Mouse (Mus musculus) midbrain, postnatal 0 days (tissue): ENCODE data around the gene Cfap299. TPM values are rescaled to one million over a fixed set of nuclear protein-coding genes. Genes with fewer than 3 reads are reported as not detected.

ENCODE experiments used
- ATAC-seq: fragments of 200-750 bp; cut with Nextera tagmentation; 2 replicates; pipeline ENCODE4 v1.8.0; 2017; ENCODE audit warnings: moderate number of reproducible peaks, mild to moderate bottlenecking, moderate TSS enrichment, moderate library complexity; ENCODE audit not compliant: low FRiP score
- DNase-seq: peaks from one replicate; pipeline ENCODE4 v3.0.0-alpha.2; 2015; ENCODE audit warnings: low spot score
- H3K27ac ChIP-seq: fragments of 300-500 bp; sonication (generic); 2 replicates; pipeline ENCODE4 v1.5.1; 2014; ENCODE audit warnings: low read depth, mild to moderate bottlenecking, low read length, mixed read lengths
- H3K27me3 ChIP-seq: fragments of 300-500 bp; sonication (generic); 2 replicates; pipeline ENCODE4 v1.6.1; 2014; ENCODE audit warnings: low read length, control low read depth, mixed read lengths; ENCODE audit not compliant: insufficient read depth
- H3K36me3 ChIP-seq: fragments of 300-500 bp; sonication (generic); 2 replicates; pipeline ENCODE4 v1.6.1; 2014; ENCODE audit warnings: low read length, control low read depth, mixed read lengths; ENCODE audit not compliant: insufficient read depth
- H3K4me1 ChIP-seq: fragments of 300-500 bp; sonication (generic); 2 replicates; pipeline ENCODE4 v1.6.1; 2014; ENCODE audit warnings: mild to moderate bottlenecking, control low read depth, antibody characterized with exemption, low read length, mixed read lengths; ENCODE audit not compliant: insufficient read depth
- H3K4me2 ChIP-seq: fragments of 300-500 bp; sonication (generic); 2 replicates; pipeline ENCODE4 v1.6.1; 2014; ENCODE audit warnings: low read depth, mild to moderate bottlenecking, low read length, mixed read lengths; ENCODE audit not compliant: poor library complexity, severe bottlenecking
- H3K4me3 ChIP-seq: fragments of 300-500 bp; sonication (generic); 2 replicates; pipeline ENCODE4 v1.5.1; 2014; ENCODE audit warnings: low read depth, mild to moderate bottlenecking, low read length, moderate library complexity
- H3K9ac ChIP-seq: fragments of 300-500 bp; sonication (generic); replicated peaks from 2 replicates; pipeline ENCODE4 v1.6.1; 2014; ENCODE audit warnings: mild to moderate bottlenecking, low read length, moderate library complexity, mixed read lengths; ENCODE audit not compliant: poor library complexity, severe bottlenecking
- H3K9me3 ChIP-seq: fragments of 300-500 bp; sonication (generic); 2 replicates; pipeline ENCODE4 v1.6.1; 2016; ENCODE audit warnings: low read length, control low read depth
- CTCF ChIP-seq: IDR thresholded peaks from 2 replicates; pipeline ENCODE4 v1.5.1; 2016; ENCODE audit warnings: antibody characterized with exemption, mild to moderate bottlenecking
- WGBS: fragments of 180-500 bp; shearing (Covaris S2); extraction: QIAGEN DNeasy Blood & Tissue Kit; methylation state at CpG from one replicate; pipeline ENCODE4 v1.1.7; 2014; 5-methylcytosine and 5-hydroxymethylcytosine counted together
- polyA plus RNA-seq: library from polyadenylated mRNA; unstranded; fragments of >200 nt; fragmentation: Nextera tagmentation; extraction: Ambion mirVana; gene quantifications from 2 replicates; pipeline ENCODE4 v1.2.1, GENCODE M21; 2015
- total RNA-seq: library from RNA; depleted of rRNA; stranded (reverse); fragments of >200 nt; gene quantifications from 2 replicates; pipeline ENCODE4 v1.2.3, GENCODE M21; 2014

Cfap299 gene
- total and polyA plus RNA-seq, 2 experiments from 2014 or later, result 1.5 to 3.4 TPM

DNA sequence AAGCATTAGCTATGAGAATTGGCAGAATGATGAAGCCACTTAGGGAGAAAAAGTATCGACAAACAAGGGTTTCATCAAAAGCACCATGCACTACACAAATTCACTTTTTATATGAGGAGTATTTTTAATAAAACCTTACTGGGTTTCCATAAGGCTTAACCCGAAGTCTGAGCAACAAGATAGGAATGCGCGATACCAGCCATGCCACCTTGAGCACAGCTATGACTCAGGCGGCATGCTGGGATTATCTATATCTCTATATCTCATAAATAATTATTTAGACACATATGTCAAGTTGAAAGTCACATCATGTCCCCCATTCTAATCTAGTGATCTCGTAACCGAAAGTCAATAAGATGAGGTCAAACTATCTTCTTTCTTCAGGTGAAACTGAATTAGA lies 453.0 kb downstream of the Cfap299 start:
- Histone ChIP-seq H3K4me3 (no peak overlapping the region), H3K27ac (no peak overlapping the region), H3K4me2 (no peak overlapping the region), H3K9me3 (no peaks in the 10 kb centered on the region), H3K27me3 (no peaks in the 10 kb centered on the region), H3K36me3 (no peaks in the 10 kb centered on the region), H3K9ac (no peak overlapping the region), H3K4me1 (no peaks in the 10 kb centered on the region)
- 98% methylated on average over 7 of the region's 7 CpGs for WGBS
- no peak for TF ChIP-seq CTCF
- no peak for ATAC-seq
- no peak for DNase-seq

DNA sequence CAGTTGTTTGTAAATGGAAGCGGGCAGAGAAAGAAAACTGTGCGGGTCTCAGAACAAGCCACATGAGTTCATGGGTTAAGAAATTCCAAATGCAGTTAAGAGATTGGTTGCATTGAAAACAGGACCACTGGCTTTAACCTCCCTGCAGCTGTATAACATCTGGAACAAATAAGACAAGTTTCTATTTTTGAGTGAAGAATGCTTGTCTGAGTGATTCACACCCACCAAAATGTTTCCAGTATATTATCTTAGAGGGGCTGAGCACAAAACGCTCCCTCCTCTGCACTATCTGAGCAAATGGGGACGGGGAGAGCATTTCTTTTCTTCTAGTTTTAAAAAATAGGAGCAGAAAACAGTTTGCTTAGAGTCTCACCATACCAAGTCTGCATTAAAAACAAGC lies 458.6 kb downstream of the Cfap299 start:
- Histone ChIP-seq H3K4me2 (no peak overlapping the region), H3K4me1 (no peaks in the 10 kb centered on the region), H3K9ac (no peak overlapping the region), H3K27me3 (no peaks in the 10 kb centered on the region), H3K9me3 (no peaks in the 10 kb centered on the region), H3K36me3 (no peaks in the 10 kb centered on the region), H3K27ac (no peak overlapping the region), H3K4me3 (no peak overlapping the region)
- ATAC-seq (no peak), DNase-seq (no peak)
- 84% methylated on average over 4 of the region's 4 CpGs for WGBS
- no peak for TF ChIP-seq CTCF

DNA sequence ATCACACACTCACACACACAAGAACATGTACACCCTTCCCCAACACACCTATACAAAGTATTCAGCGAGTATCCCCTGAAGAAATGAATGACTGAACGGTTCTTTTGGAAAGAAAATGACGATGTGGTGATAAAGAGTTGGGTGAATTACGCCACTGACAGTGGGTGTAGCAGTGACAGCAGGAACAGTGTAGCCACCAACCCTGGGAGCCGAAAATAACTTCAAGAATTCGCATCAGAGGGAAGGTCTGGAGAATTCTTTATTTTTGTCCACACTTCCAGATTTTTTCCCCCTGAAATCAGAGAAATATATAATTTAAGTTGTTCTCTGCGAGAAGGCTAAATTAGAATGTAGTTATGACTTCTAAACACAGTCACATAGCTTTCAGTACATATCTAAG lies 459.5 kb downstream of the Cfap299 start:
- Histone ChIP-seq H3K9ac (no peak overlapping the region), H3K36me3 (no peaks in the 10 kb centered on the region), H3K4me2 (no peak overlapping the region), H3K4me1 (no peaks in the 10 kb centered on the region), H3K27ac (no peak overlapping the region), H3K27me3 (no peaks in the 10 kb centered on the region), H3K9me3 (no peaks in the 10 kb centered on the region), H3K4me3 (no peak overlapping the region)
- no peak for DNase-seq
- 92% methylated on average over 7 of the region's 7 CpGs for WGBS
- ATAC-seq, result no peak
- TF ChIP-seq CTCF, result no peak

DNA sequence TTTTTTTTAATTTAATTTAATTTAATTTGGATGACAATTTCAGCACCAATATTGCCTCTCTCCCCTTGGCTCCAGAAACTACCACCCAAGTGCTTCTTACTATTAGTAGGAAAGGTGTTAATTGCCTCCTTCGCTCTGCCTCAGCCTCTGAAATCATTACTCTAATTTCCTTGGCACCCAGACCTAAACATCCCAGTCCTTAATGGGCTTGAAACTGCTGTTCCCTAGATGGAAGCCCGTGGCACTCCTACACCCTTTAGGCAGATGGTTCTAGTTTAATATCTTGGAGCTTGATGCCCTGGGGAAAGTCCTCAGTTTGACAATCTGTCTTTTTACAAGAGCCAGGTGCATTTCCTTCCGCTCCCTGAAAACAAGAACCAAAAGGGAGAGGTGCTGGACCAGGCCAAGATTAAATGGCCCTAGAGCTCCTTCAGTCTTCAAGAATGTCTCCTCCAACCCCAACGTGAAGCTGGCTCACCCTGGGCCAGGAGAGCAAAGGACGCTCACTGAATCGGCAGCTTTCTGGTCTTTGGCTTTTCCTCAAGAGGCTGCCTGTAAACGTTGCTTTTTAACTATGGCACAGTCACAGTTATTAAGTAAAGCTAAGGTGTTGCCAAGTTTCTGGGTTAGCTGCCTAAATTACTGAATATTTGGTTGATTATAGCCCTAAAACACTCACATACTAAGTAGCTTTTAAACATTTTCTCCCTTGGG lies 461.9 kb downstream of the Cfap299 start:
- no peaks in the 10 kb centered on the region for H3K36me3 ChIP-seq
- H3K9ac ChIP-seq, result no peak overlapping the region
- H3K4me1 ChIP-seq, result no peaks in the 10 kb centered on the region
- DNase-seq (peak; percentile 35), ATAC-seq (no peak)
- no peak for TF ChIP-seq CTCF
- no peak overlapping the region for H3K27ac ChIP-seq
- H3K27me3 ChIP-seq, result no peaks in the 10 kb centered on the region
- no peak overlapping the region for H3K4me2 ChIP-seq
- H3K9me3 ChIP-seq, result no peaks in the 10 kb centered on the region
- WGBS, result 71% methylated on average over 7 of the region's 7 CpGs
- H3K4me3 ChIP-seq, result no peak overlapping the region

DNA sequence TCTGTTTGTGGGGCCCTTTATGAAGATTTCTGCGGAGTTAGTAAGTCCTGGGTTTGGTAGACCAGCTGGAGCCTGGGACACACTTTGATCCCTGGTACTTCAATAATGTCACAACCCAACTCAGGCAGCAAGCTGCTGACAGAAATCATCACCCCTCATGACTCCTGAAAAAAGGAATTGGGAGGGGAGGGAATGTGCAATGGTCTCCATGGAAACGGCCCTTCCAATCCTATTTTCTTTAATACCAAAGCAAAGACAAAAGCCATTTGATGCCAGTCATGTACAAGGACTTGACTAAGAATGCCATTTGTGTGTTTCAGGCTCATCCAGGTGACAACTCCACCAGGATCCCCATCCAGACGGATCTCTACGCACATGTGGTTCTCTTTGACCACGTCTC lies 472.4 kb downstream of the Cfap299 start:
- H3K27me3 ChIP-seq, result no peaks in the 10 kb centered on the region
- H3K4me2 ChIP-seq, result no peak overlapping the region
- WGBS, result 24% methylated on average over 5 of the region's 5 CpGs
- peak; percentile 17 for DNase-seq
- TF ChIP-seq CTCF, result no peak
- H3K4me3 ChIP-seq, result no peak overlapping the region
- no peaks in the 10 kb centered on the region for H3K4me1 ChIP-seq
- no peak for ATAC-seq
- no peak overlapping the region for H3K27ac ChIP-seq
- no peak overlapping the region for H3K9ac ChIP-seq
- no peaks in the 10 kb centered on the region for H3K36me3 ChIP-seq
- H3K9me3 ChIP-seq, result no peaks in the 10 kb centered on the region

DNA sequence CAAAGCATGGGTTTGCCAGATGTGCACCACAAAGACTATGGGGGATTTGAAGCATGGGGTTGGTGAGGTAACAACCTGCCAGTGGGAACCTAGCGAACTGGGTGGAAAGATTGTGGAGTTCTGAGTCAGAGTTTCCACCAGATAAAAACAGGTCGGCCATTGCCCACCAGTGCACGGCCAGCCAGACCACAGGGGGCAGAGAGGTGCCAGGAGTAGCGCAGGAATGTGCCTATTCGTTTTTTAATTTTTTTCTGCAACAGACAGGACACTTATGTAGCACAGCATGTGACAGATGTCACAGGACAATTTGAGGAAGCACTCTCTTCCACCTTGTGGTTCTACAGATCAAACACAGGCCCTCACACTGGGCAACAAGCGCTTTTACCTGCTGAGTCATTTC lies 475.7 kb downstream of the Cfap299 start:
- no peaks in the 10 kb centered on the region for H3K27me3 ChIP-seq
- WGBS, result 90% methylated on average over 6 of the region's 6 CpGs
- DNase-seq (no peak), ATAC-seq (no peak)
- no peak for TF ChIP-seq CTCF
- no peaks in the 10 kb centered on the region for H3K4me1 ChIP-seq
- H3K9ac ChIP-seq, result no peak overlapping the region
- no peak overlapping the region for H3K4me3 ChIP-seq
- H3K9me3 ChIP-seq, result no peaks in the 10 kb centered on the region
- H3K4me2 ChIP-seq, result no peak overlapping the region
- no peak overlapping the region for H3K27ac ChIP-seq
- no peaks in the 10 kb centered on the region for H3K36me3 ChIP-seq
